Mouse (Mus musculus) hindbrain, embryonic 14.5 days (tissue): Measurements from ENCODE around the gene Tspan18. TPM values are rescaled to one million over a fixed set of nuclear protein-coding genes. Genes with fewer than 3 reads are reported as not detected.

Experiments
- ATAC-seq: fragments of 200-750 bp; cut with Nextera tagmentation; 2 replicates; pipeline ENCODE4 v1.8.0; 2017; ENCODE audit warnings: moderate number of reproducible peaks, mild to moderate bottlenecking, moderate TSS enrichment, moderate library complexity; ENCODE audit not compliant: low FRiP score
- DNase-seq: peaks from one replicate; pipeline ENCODE4 v3.0.0-alpha.2; 2015; ENCODE audit warnings: low spot score
- H3K27ac ChIP-seq: fragments of 300-500 bp; sonication (generic); 2 replicates; pipeline ENCODE4 v1.5.1; 2014; ENCODE audit warnings: mild to moderate bottlenecking, moderate library complexity
- H3K27me3 ChIP-seq: fragments of 300-500 bp; sonication (generic); 2 replicates; pipeline ENCODE4 v1.6.1; 2014; ENCODE audit warnings: mild to moderate bottlenecking, low read length, mixed read lengths; ENCODE audit not compliant: control insufficient read depth, insufficient read depth
- H3K36me3 ChIP-seq: fragments of 300-500 bp; sonication (generic); replicated peaks from 2 replicates; pipeline ENCODE4 v1.6.1; 2014; ENCODE audit not compliant: control insufficient read depth, insufficient read depth
- H3K4me1 ChIP-seq: fragments of 300-500 bp; sonication (generic); replicated peaks from 2 replicates; pipeline ENCODE4 v1.6.1; 2014; ENCODE audit warnings: antibody characterized with exemption, low read length, mixed read lengths; ENCODE audit not compliant: control insufficient read depth, insufficient read depth
- H3K4me2 ChIP-seq: fragments of 300-500 bp; sonication (generic); replicated peaks from 2 replicates; pipeline ENCODE4 v1.6.1; 2014; ENCODE audit warnings: mild to moderate bottlenecking, moderate library complexity
- H3K4me3 ChIP-seq: fragments of 300-500 bp; sonication (generic); replicated peaks from 2 replicates; pipeline ENCODE4 v1.5.1; 2014; ENCODE audit warnings: mild to moderate bottlenecking, low read length
- H3K9ac ChIP-seq: fragments of 300-500 bp; sonication (generic); 2 replicates; pipeline ENCODE4 v1.6.1; 2014
- H3K9me3 ChIP-seq: fragments of 300-500 bp; sonication (generic); 2 replicates; pipeline ENCODE4 v1.6.1; 2016; ENCODE audit warnings: low read length; ENCODE audit not compliant: control insufficient read depth
- WGBS: fragments of 180-500 bp; shearing (Covaris S2); extraction: QIAGEN DNeasy Blood & Tissue Kit; methylation state at CpG from one replicate; pipeline ENCODE4 v1.1.7; 2014; 5-methylcytosine and 5-hydroxymethylcytosine counted together
- polyA plus RNA-seq: library from polyadenylated mRNA; unstranded; fragments of >200 nt; fragmentation: Nextera tagmentation; extraction: Ambion mirVana; gene quantifications from 2 replicates; pipeline ENCODE4 v1.2.1, GENCODE M21; 2014

Gene Tspan18
- polyA plus RNA-seq, 1 experiment from 2014 or later = 28.6 TPM

DNA sequence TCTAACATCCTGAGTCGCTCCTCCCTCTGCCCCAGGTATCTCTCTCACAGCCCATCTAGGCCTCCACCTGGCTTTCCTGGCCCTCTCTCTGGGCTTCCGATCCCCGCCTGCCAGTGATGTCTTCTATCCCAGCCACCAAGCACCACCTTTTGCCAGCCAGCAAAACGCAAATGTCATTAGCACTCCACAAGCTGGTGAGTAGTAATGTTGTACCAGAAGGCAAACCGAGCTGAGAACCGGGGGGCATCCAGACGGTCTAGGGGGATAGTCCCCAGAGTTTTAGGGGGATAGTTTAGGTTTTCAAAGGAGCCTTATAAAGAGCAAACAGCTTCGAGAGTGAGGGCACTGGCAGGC, 90.2 kb downstream of the Tspan18 start:
- no peak overlapping the region for H3K4me2 ChIP-seq
- peaks cover 14% of the 10 kb centered on the region for H3K4me1 ChIP-seq

DNA sequence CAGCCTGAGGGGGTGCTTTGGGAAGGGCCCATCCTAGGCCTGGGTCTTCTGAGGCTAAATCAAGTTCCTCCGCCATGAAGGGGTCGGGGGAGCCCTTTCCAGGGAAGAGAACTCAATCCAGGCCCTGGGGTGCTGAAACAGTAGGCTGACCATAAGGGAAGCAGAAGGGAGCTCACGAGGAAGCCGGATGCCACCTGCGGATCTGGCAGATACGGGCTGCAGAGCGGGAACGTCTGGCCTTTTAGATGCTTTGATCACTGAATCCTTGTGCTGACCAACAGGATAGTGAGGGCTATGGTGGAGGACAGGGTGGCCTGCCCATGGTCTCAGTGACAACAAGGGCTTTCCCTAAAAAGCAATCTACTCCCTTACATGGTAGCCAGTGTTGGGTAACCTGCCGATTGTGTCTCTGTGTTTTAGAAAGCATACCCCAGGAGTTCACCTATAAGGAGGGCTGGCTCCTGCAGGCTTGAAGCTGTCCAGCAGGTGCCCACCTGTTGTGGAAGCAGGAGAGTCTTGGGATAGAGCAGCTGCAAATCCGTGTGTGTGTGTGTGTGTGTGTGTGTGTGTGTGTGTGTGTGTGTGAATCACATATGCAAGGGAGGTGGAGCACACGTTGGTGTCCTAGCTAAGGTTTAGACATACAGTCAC, 90.7 kb downstream of the Tspan18 start:
- H3K27ac ChIP-seq = no peak overlapping the region
- ATAC-seq = no peak
- H3K4me1 ChIP-seq = peaks cover 9% of the 10 kb centered on the region

More for the DNA sequence above, 90.2 kb downstream of the Tspan18 start:
- ATAC-seq (no peak), DNase-seq (no peak)
- Histone ChIP-seq H3K9ac (no peak overlapping the region), H3K36me3 (no peaks in the 10 kb centered on the region), H3K27ac (no peak overlapping the region), H3K27me3 (no peaks in the 10 kb centered on the region), H3K4me3 (no peak overlapping the region), H3K9me3 (no peaks in the 10 kb centered on the region)
- WGBS = 85% methylated on average over 8 of the region's 8 CpGs

DNA sequence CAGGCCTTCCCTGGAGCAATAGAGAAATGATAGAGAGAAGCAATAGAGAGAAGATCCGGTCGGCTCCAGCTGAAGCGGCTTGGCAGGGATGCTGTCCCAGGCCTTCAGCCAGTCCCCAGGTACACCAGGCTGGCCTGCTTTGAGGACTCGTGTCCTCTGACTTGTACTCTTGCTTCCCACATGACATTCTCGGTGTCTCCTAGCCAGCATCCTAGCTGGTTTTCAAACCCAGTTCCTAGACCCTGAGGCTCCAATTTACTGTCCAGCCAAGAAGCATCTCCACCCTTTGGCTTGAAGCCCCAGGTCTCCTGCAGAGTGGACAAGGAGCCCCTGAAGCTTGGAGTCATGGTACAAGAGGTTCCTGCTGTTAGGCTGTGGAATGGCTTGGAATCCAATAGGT, 92.1 kb downstream of the Tspan18 start:
- H3K9ac ChIP-seq = no peak overlapping the region
- H3K36me3 ChIP-seq = no peaks in the 10 kb centered on the region
- H3K9me3 ChIP-seq = no peaks in the 10 kb centered on the region
- no peaks in the 10 kb centered on the region for H3K27me3 ChIP-seq
- no peak for ATAC-seq
- no peak overlapping the region for H3K4me2 ChIP-seq
- 75% methylated on average over 5 of the region's 5 CpGs for WGBS
- H3K27ac ChIP-seq = no peak overlapping the region
- no peak for DNase-seq
- H3K4me3 ChIP-seq = no peak overlapping the region
- no peaks in the 10 kb centered on the region for H3K4me1 ChIP-seq

More for the DNA sequence above, 90.7 kb downstream of the Tspan18 start:
- H3K4me3 ChIP-seq = no peak overlapping the region
- no peak overlapping the region for H3K4me2 ChIP-seq
- no peaks in the 10 kb centered on the region for H3K27me3 ChIP-seq
- 75% methylated on average over 11 of the region's 11 CpGs for WGBS
- H3K9me3 ChIP-seq = no peaks in the 10 kb centered on the region
- H3K9ac ChIP-seq = no peak overlapping the region
- H3K36me3 ChIP-seq = no peaks in the 10 kb centered on the region
- no peak for DNase-seq

DNA sequence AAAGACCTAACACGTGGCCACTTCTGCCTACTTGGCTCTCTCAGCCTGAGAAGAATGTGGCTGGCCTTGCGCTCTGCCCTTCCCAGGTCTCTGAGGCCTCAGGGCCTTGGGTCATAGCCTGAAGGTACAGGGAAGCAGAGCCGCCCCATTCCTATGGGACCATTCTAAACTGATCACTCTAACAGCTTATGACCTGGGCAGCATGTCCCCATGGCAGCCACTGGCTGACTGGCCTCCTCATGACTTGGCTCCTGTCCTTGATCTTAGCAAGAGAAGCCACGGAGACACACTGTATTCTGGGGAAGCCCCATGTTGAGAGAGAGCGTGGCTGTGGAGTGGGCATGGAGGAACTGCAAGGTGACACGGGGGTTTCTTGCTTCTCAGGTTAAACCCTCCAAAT, 95.4 kb downstream of the Tspan18 start:
- WGBS = 84% methylated on average over 6 of the region's 6 CpGs
- H3K4me2 ChIP-seq = no peak overlapping the region
- no peak overlapping the region for H3K9ac ChIP-seq
- ATAC-seq (no peak), DNase-seq (no peak)
- H3K36me3 ChIP-seq = no peaks in the 10 kb centered on the region
- no peaks in the 10 kb centered on the region for H3K27me3 ChIP-seq
- H3K9me3 ChIP-seq = no peaks in the 10 kb centered on the region
- H3K4me3 ChIP-seq = no peak overlapping the region
- H3K4me1 ChIP-seq = no peaks in the 10 kb centered on the region
- H3K27ac ChIP-seq = no peak overlapping the region

DNA sequence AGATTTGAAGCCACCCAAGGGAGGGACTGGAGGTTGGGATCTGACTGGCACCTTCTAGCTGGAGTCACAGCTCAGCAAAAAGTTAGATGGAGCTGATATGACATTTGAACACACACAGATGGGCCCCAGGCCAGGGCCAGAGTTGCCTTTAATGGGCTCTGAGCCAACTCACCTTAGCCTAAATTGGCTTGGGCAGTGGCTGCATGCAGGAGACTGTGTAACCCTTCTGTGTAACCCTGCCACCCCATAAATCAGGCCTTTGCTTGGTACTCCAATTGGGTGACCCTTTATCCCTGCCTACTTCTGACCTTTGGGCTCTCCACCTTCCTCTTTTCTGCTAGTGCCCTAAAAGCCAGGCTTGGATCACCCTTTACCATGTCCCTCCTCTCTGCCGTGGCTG, 97.2 kb downstream of the Tspan18 start:
- no peak overlapping the region for H3K9ac ChIP-seq
- no peaks in the 10 kb centered on the region for H3K9me3 ChIP-seq
- DNase-seq (no peak), ATAC-seq (no peak)
- H3K4me3 ChIP-seq = no peak overlapping the region
- no peaks in the 10 kb centered on the region for H3K36me3 ChIP-seq
- no peak overlapping the region for H3K27ac ChIP-seq
- no peaks in the 10 kb centered on the region for H3K4me1 ChIP-seq
- H3K4me2 ChIP-seq = no peak overlapping the region
- WGBS = 83% methylated on average over 1 of the region's 1 CpGs
- H3K27me3 ChIP-seq = no peaks in the 10 kb centered on the region

DNA sequence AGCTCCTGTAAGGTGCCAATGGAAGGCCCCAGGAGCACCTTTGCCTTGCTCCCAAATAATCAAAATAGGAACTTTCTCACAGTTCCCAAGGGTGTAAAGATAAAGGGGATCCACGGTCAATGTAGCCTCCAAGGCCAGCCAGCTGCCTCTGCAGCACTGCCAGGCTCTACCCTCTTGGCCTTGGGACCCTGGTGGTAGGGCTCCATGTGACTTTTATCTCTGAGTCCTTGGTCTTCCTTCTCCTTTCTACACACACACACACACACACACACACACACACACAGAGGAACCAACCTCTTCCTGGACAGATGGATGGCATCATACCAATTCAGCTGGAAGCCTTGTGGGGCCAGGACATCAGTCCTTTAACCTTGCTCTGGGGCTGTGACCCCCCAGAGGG, 102.2 kb downstream of the Tspan18 start:
- peaks cover 21% of the 10 kb centered on the region for H3K4me1 ChIP-seq
- DNase-seq = no peak
- no peak overlapping the region for H3K27ac ChIP-seq
- no peaks in the 10 kb centered on the region for H3K27me3 ChIP-seq
- WGBS = 69% methylated on average over 1 of the region's 1 CpGs
- H3K9ac ChIP-seq = no peak overlapping the region
- no peaks in the 10 kb centered on the region for H3K9me3 ChIP-seq
- ATAC-seq = no peak
- no peaks in the 10 kb centered on the region for H3K36me3 ChIP-seq
- no peak overlapping the region for H3K4me2 ChIP-seq
- H3K4me3 ChIP-seq = no peak overlapping the region

DNA sequence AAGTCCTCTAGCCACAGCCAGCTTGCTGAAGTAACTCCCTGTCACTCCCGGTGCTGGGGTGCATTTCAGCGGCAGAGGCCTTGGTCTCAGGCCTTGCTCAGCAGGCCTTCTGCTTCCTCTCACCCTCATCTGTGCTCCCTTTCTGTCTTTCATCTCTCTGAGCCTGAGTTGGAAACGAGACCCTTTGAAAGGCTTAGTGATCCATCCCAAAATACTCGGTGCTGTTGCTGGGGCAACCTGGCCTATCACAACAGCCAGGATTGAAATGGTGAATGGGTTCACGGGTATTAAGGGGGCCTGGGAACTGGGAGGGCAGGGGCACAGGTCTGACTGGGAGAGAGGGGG, 105.9 kb downstream of the Tspan18 start:
- DNase-seq (no peak), ATAC-seq (peak; percentile 32; the same call in 1 of the 2 replicates)
- Histone ChIP-seq H3K36me3 (no peaks in the 10 kb centered on the region), H3K4me1 (peaks cover 28% of the 10 kb centered on the region), H3K9ac (0 out of 2 replicates have a peak overlapping the region, but pooled peaks have one; percentile 2), H3K4me3 (no peak overlapping the region), H3K27me3 (no peaks in the 10 kb centered on the region), H3K9me3 (no peaks in the 10 kb centered on the region), H3K4me2 (peak overlapping the region; percentile 19; the same call in 1 of the 2 replicates), H3K27ac (peak overlapping the region; percentile 72)
- 1% methylated on average over 5 of the region's 5 CpGs for WGBS

DNA sequence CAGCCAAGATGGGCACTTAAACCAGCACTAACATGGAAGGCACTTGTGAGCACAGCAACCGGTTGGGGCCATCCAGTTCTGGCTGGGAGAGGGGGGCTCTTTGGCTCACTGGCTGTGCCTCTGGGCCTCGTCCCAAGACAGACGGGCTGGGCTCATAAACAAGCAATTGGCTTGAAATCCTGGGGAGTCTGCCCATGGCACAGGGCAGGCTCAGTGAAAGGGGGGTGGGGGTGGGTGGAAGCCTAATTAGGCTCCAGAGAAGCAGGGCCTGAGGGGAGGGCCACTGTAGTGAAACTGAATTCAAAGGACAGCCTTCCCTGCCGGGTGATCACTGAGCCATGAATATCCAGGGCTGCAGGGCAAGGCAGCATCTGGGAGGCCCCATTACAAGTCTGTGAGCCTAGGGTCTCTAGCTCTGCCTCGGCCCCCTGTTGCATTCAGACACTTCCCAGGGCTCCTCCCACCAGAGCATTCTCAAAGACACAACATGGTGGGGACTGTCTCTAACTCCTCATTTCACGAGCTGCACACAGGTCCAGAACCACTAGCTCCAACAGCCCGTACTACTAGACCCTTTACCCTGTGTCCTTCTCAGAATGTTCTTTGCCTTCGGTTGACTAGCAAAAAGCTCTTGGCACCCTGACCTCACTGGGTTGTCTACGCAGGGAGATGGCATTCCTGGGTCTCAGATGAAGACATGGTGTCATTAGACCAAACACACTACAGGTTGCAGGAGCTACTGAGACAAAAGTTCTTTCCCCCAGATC, 106.4 kb downstream of the Tspan18 start:
- Histone ChIP-seq H3K36me3 (no peaks in the 10 kb centered on the region), H3K4me1 (peaks cover 28% of the 10 kb centered on the region), H3K4me3 (no peak overlapping the region), H3K27me3 (no peaks in the 10 kb centered on the region), H3K9me3 (no peaks in the 10 kb centered on the region), H3K9ac (0 out of 2 replicates have a peak overlapping the region, but pooled peaks have one; percentile 2), H3K4me2 (peak overlapping the region; percentile 38), H3K27ac (peak overlapping the region; percentile 72)
- 14% methylated on average over 9 of the region's 9 CpGs for WGBS
- ATAC-seq (peak; percentile 80), DNase-seq (peak; percentile 56)

DNA sequence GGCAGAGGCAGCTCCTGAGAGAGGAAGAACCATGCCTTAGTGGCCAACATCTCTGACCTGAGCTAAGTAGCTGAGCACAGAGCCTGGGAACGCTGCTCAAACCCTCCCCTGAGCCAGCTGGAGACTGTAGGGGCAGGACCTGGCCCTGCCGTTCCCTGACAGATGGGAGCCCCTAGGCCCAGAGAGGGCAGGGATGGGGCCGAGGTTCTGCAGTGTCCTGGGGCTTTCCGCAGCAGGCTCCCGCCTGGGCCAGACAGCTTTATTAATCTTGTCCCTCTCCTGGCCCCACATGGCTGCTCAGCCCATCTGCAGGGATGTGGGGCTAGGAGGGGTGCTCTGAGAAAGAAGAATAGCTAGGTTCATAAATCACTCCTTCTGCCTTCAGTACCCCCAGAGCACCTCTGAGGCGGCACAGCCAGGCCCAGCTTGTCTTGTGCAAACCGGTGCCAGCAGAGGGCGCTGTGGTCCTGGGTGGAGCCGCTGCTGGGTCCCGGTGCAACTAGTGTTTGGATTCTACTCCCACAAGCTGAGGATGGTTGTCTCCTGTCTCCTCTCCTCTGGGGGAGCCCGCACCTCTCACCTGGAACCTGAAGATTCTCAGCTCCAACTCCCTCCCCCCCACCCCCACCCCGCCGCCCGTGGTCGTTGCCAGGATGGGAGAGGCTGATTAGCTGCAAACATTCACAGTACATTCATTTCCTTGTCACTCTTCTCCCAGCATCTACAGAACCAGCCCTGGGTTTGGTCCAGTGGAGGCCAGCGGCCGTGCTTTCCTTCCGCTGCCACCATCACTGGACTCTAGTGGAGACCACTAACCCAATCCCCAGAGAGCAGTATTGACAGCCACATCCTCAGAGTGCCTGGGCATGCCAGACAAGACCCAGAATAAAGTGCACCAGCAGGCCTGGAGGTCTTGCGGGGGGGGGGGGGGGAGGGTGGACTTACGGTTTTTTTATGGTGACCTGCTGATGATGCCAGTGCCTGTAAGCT, 107.4 kb downstream of the Tspan18 start:
- peak; percentile 90 for DNase-seq
- Histone ChIP-seq H3K9me3 (no peaks in the 10 kb centered on the region), H3K4me2 (peak overlapping the region; percentile 38), H3K27ac (peak overlapping the region; percentile 72), H3K27me3 (no peaks in the 10 kb centered on the region), H3K36me3 (no peaks in the 10 kb centered on the region; the same call in 1 of the 2 replicates), H3K4me1 (peaks cover 28% of the 10 kb centered on the region), H3K9ac (no peak overlapping the region; the same call in 1 of the 2 replicates), H3K4me3 (no peak overlapping the region)
- ATAC-seq = peak; percentile 76
- WGBS = 5% methylated on average over 20 of the region's 20 CpGs
